7 mouse cellular contexts compared by ENCODE assay signal in the genomic region with DNA sequence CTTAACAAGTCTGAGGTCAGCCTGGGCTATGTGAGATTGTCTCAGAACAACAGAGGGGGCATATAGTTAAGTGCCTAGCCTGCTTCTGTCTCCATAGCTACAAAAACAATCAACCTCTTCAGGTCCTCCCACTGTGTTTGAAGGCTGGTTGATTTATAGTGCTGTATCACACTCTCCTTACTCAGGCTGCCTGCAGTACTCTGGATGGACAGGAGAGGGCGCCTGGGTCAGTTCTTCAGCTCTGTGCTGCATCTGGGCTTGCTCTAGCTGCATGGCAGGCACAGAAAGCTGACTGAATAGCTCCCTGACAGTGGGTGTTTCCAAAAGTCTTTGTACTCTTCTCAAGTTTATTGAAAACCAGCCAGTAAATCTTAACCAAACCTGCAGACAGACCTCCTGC. TPM values are rescaled to one million over a fixed set of nuclear protein-coding genes. Genes with fewer than 3 reads are reported as not detected.
DNase-seq lines count a peak whose midpoint lies in the region; ATAC-seq and TF ChIP-seq lines count a peak whose summit lies in the region.

No protein-coding gene starts in this region.

- intact Hi-C loops in left cerebral cortex, postnatal 36 days (cut with DNase I), result loop anchor here (1.0 to 5.0 kb wide), 3 partner anchors 33 to 103 kb away; a partner anchor contains a TSS

- WGBS in embryonic facial prominence, embryonic 10.5 days, result 0% methylated on average over 1 of the region's 1 CpGs
- 0% methylated on average over 1 of the region's 1 CpGs for WGBS in intestine, postnatal 0 days
- WGBS in midbrain, embryonic 12.5 days, result 0% methylated on average over 1 of the region's 1 CpGs
- WGBS in small intestine, adult 2 months, result 0% methylated on average over 1 of the region's 1 CpGs

- no peak overlapping the region for H3K9ac ChIP-seq in intestine, postnatal 0 days (ENCODE audit: low read depth, low read length)
- no peak overlapping the region for H3K9ac ChIP-seq in midbrain, embryonic 12.5 days (replicated peaks)

- no peak for TF ChIP-seq POLR2A in small intestine, adult 2 months (IDR thresholded peaks at IDR 0.05; ENCODE audit: low read depth, low read length)

- no peaks in the 10 kb centered on the region for H3K4me1 ChIP-seq in embryonic facial prominence, embryonic 10.5 days
- peaks cover 16% of the 10 kb centered on the region; the same call in 1 of the 2 replicates for H3K4me1 ChIP-seq in intestine, postnatal 0 days (replicated peaks; ENCODE audit: control insufficient read depth, insufficient read depth, low read length)
- H3K4me1 ChIP-seq in midbrain, embryonic 12.5 days, result no peaks in the 10 kb centered on the region
- peaks cover 31% of the 10 kb centered on the region for H3K4me1 ChIP-seq in small intestine, adult 2 months (ENCODE audit: control insufficient read depth, insufficient read depth, insufficient read length, low read length)

- peak; percentile 94 for ATAC-seq in granulocyte monocyte progenitor cell, adult 5-6 weeks (replicated peaks; ENCODE audit: poor library complexity, severe bottlenecking)
- peak; percentile 66 for ATAC-seq in intestine, postnatal 0 days
- ATAC-seq in midbrain, embryonic 12.5 days (ENCODE audit: low FRiP score, low read depth), result peak; percentile 88

- peak overlapping the region; percentile 14; the same call in 1 of the 2 replicates for H3K4me2 ChIP-seq in intestine, postnatal 0 days (replicated peaks; ENCODE audit: low read depth)
- no peak overlapping the region for H3K4me2 ChIP-seq in midbrain, embryonic 12.5 days (replicated peaks)

- H3K4me3 ChIP-seq in embryonic facial prominence, embryonic 10.5 days, result no peak overlapping the region
- H3K4me3 ChIP-seq in intestine, postnatal 0 days (ENCODE audit: low read depth, low read length), result no peak overlapping the region
- H3K4me3 ChIP-seq in midbrain, embryonic 12.5 days, result no peak overlapping the region
- H3K4me3 ChIP-seq in small intestine, adult 2 months (ENCODE audit: low read depth, low read length), result no peak overlapping the region

- H3K9me3 ChIP-seq in embryonic facial prominence, embryonic 10.5 days, result no peaks in the 10 kb centered on the region
- no peaks in the 10 kb centered on the region for H3K9me3 ChIP-seq in intestine, postnatal 0 days (ENCODE audit: control insufficient read depth)
- no peaks in the 10 kb centered on the region for H3K9me3 ChIP-seq in midbrain, embryonic 12.5 days

- H3K36me3 ChIP-seq in embryonic facial prominence, embryonic 10.5 days (replicated peaks), result peaks cover 22% of the 10 kb centered on the region
- H3K36me3 ChIP-seq in intestine, postnatal 0 days (ENCODE audit: control insufficient read depth, insufficient read depth), result no peaks in the 10 kb centered on the region; the same call in 1 of the 2 replicates
- H3K36me3 ChIP-seq in midbrain, embryonic 12.5 days, result no peaks in the 10 kb centered on the region; the same call in 1 of the 2 replicates
- no peaks in the 10 kb centered on the region for H3K36me3 ChIP-seq in small intestine, adult 2 months (ENCODE audit: control insufficient read depth, insufficient read depth, low read length)

- no peaks in the 10 kb centered on the region for H3K27me3 ChIP-seq in embryonic facial prominence, embryonic 10.5 days (replicated peaks; ENCODE audit: low read depth, poor library complexity, severe bottlenecking)
- no peaks in the 10 kb centered on the region for H3K27me3 ChIP-seq in intestine, postnatal 0 days (replicated peaks; ENCODE audit: control insufficient read depth, insufficient read depth, low read length)
- H3K27me3 ChIP-seq in midbrain, embryonic 12.5 days, result no peaks in the 10 kb centered on the region
- no peaks in the 10 kb centered on the region for H3K27me3 ChIP-seq in small intestine, adult 2 months (ENCODE audit: control insufficient read depth, insufficient read depth, low read length)

- DNase-seq in adrenal gland, postnatal 10 days, result peak; percentile 94
- peak; percentile 90 for DNase-seq in embryonic facial prominence, embryonic 10.5 days (ENCODE audit: low spot score)
- peak; percentile 87 to 90 for DNase-seq in left cerebral cortex, postnatal 36 days (ENCODE audit: low spot score in 2 of 2)

- 0 out of 2 replicates have a peak overlapping the region, but pooled peaks have one; percentile 10 for H3K27ac ChIP-seq in embryonic facial prominence, embryonic 10.5 days (replicated peaks)
- H3K27ac ChIP-seq in intestine, postnatal 0 days (ENCODE audit: low read depth, low read length), result no peak overlapping the region
- no peak overlapping the region for H3K27ac ChIP-seq in midbrain, embryonic 12.5 days (replicated peaks)
- H3K27ac ChIP-seq in small intestine, adult 2 months (ENCODE audit: insufficient read depth, low read depth, low read length), result no peak overlapping the region

- peak; percentile 97 for TF ChIP-seq CTCF in intestine, postnatal 0 days (IDR thresholded peaks at IDR 0.05; ENCODE audit: low read depth)
- peak; percentile 95; the same call in 1 of the 2 replicates for TF ChIP-seq CTCF in small intestine, adult 2 months (IDR thresholded peaks at IDR 0.05; ENCODE audit: extremely low read depth, insufficient read length, insufficient replicate concordance, low read depth, low read length)

RNA-seq across cellular contexts. Expression of a gene that starts 11.3 kb away (rescaled TPM):
- total RNA-seq in adrenal gland, postnatal 10 days (2021), result 10 to 100 TPM; 26.5 to 26.6 TPM
- 46.4 and 49.4 TPM in 2 replicates for polyA plus RNA-seq in embryonic facial prominence, embryonic 10.5 days (2016; fragmentation: Nextera tagmentation; extraction: Ambion mirVana)
- 20.7 and 35.1 TPM in 2 replicates for total RNA-seq in granulocyte monocyte progenitor cell, adult 5-6 weeks (2014; fragmentation: Nextera tagmentation)
- total RNA-seq in granulocyte monocyte progenitor cell, adult 5-6 weeks (2017), result 14.6 and 18.3 TPM in 2 replicates
- 26.5 and 27.5 TPM in 2 replicates for polyA plus RNA-seq in intestine, postnatal 0 days (2015; fragmentation: Nextera tagmentation; extraction: Ambion mirVana)
- total RNA-seq in left cerebral cortex, postnatal 36 days (2021), result 10 to 100 TPM; 41.0 to 45.7 TPM
- 41.8 and 43.7 TPM in 2 replicates for polyA plus RNA-seq in midbrain, embryonic 12.5 days (2016; fragmentation: Nextera tagmentation; extraction: Ambion mirVana)
- 17.1 and 34.6 TPM in 2 replicates for polyA plus RNA-seq in small intestine, adult 2 months (2012; rRNA removed)

RNA-seq across cellular contexts. Expression of a gene that starts 27.1 kb away (rescaled TPM):
- total RNA-seq in adrenal gland, postnatal 10 days (2021), result 1 to 10 TPM; 7.4 to 9.2 TPM
- 1.7 and 2.0 TPM in 2 replicates for polyA plus RNA-seq in embryonic facial prominence, embryonic 10.5 days (2016; fragmentation: Nextera tagmentation; extraction: Ambion mirVana)
- not detected in 2 replicates for total RNA-seq in granulocyte monocyte progenitor cell, adult 5-6 weeks (2014; fragmentation: Nextera tagmentation)
- not detected in 2 replicates for total RNA-seq in granulocyte monocyte progenitor cell, adult 5-6 weeks (2017)
- polyA plus RNA-seq in intestine, postnatal 0 days (2015; fragmentation: Nextera tagmentation; extraction: Ambion mirVana), result 1.3 and 1.6 TPM in 2 replicates
- 1 to 10 TPM; 2.1 to 4.6 TPM for total RNA-seq in left cerebral cortex, postnatal 36 days (2021)
- polyA plus RNA-seq in midbrain, embryonic 12.5 days (2016; fragmentation: Nextera tagmentation; extraction: Ambion mirVana), result 1.6 and 2.0 TPM in 2 replicates
- 3.8 and 4.4 TPM in 2 replicates for polyA plus RNA-seq in small intestine, adult 2 months (2012; rRNA removed)

RNA-seq across cellular contexts. Expression of a gene that starts 32.2 kb away (rescaled TPM):
- 10 to 100 TPM; 73.9 to 77.2 TPM for total RNA-seq in adrenal gland, postnatal 10 days (2021)
- polyA plus RNA-seq in embryonic facial prominence, embryonic 10.5 days (2016; fragmentation: Nextera tagmentation; extraction: Ambion mirVana), result 56.7 and 61.1 TPM in 2 replicates
- 60.7 and 70.5 TPM in 2 replicates for total RNA-seq in granulocyte monocyte progenitor cell, adult 5-6 weeks (2014; fragmentation: Nextera tagmentation)
- 52.8 and 63.3 TPM in 2 replicates for total RNA-seq in granulocyte monocyte progenitor cell, adult 5-6 weeks (2017)
- polyA plus RNA-seq in intestine, postnatal 0 days (2015; fragmentation: Nextera tagmentation; extraction: Ambion mirVana), result 98.5 and 106 TPM in 2 replicates
- total RNA-seq in left cerebral cortex, postnatal 36 days (2021), result 10 to 100 TPM; 11.2 to 13.5 TPM
- 44.9 and 47.1 TPM in 2 replicates for polyA plus RNA-seq in midbrain, embryonic 12.5 days (2016; fragmentation: Nextera tagmentation; extraction: Ambion mirVana)
- 183 and 517 TPM in 2 replicates for polyA plus RNA-seq in small intestine, adult 2 months (2012; rRNA removed)

RNA-seq across cellular contexts. Expression of a gene that starts 40.4 kb away (rescaled TPM):
- under 1 TPM in 1 of 2 experiments, not detected in 1; 0.30 TPM for total RNA-seq in adrenal gland, postnatal 10 days (2021)
- polyA plus RNA-seq in embryonic facial prominence, embryonic 10.5 days (2016; fragmentation: Nextera tagmentation; extraction: Ambion mirVana), result 0.25 TPM in 1 of 2 replicates, not detected in the other
- not detected in 2 replicates for total RNA-seq in granulocyte monocyte progenitor cell, adult 5-6 weeks (2014; fragmentation: Nextera tagmentation)
- total RNA-seq in granulocyte monocyte progenitor cell, adult 5-6 weeks (2017), result not detected in 2 replicates
- 0.12 and 0.14 TPM in 2 replicates for polyA plus RNA-seq in intestine, postnatal 0 days (2015; fragmentation: Nextera tagmentation; extraction: Ambion mirVana)
- total RNA-seq in left cerebral cortex, postnatal 36 days (2021), result not detected
- 0.20 and 0.32 TPM in 2 replicates for polyA plus RNA-seq in midbrain, embryonic 12.5 days (2016; fragmentation: Nextera tagmentation; extraction: Ambion mirVana)
- polyA plus RNA-seq in small intestine, adult 2 months (2012; rRNA removed), result 1.8 and 11.8 TPM in 2 replicates

RNA-seq across cellular contexts. Expression of a gene that starts 43.0 kb away (rescaled TPM):
- 10 to 100 TPM; 20.2 to 59.7 TPM for total RNA-seq in adrenal gland, postnatal 10 days (2021)
- polyA plus RNA-seq in embryonic facial prominence, embryonic 10.5 days (2016; fragmentation: Nextera tagmentation; extraction: Ambion mirVana), result 16.6 and 18.8 TPM in 2 replicates
- not detected in 2 replicates for total RNA-seq in granulocyte monocyte progenitor cell, adult 5-6 weeks (2014; fragmentation: Nextera tagmentation)
- total RNA-seq in granulocyte monocyte progenitor cell, adult 5-6 weeks (2017), result not detected in 2 replicates
- polyA plus RNA-seq in intestine, postnatal 0 days (2015; fragmentation: Nextera tagmentation; extraction: Ambion mirVana), result 7.1 and 9.3 TPM in 2 replicates
- 100 to 1,000 TPM in 1 of 2 experiments, 10 to 100 TPM in 1; 98.6 to 121 TPM for total RNA-seq in left cerebral cortex, postnatal 36 days (2021)
- polyA plus RNA-seq in midbrain, embryonic 12.5 days (2016; fragmentation: Nextera tagmentation; extraction: Ambion mirVana), result 74.6 and 79.7 TPM in 2 replicates
- polyA plus RNA-seq in small intestine, adult 2 months (2012; rRNA removed), result 6.7 and 11.7 TPM in 2 replicates
